Mouse (Mus musculus) monocyte, adult 59 days (primary cell): ENCODE data around the gene Olfr1126. TPM values are rescaled to one million over a fixed set of nuclear protein-coding genes. Genes with fewer than 3 reads are reported as not detected.

Experiments used
- total RNA-seq, 2 experiments: library from RNA; stranded (reverse); gene quantifications; one replicate each; pipeline ENCODE4 v1.2.4; 2023

Olfr1126 gene
- total RNA-seq, result not detected

DNA sequence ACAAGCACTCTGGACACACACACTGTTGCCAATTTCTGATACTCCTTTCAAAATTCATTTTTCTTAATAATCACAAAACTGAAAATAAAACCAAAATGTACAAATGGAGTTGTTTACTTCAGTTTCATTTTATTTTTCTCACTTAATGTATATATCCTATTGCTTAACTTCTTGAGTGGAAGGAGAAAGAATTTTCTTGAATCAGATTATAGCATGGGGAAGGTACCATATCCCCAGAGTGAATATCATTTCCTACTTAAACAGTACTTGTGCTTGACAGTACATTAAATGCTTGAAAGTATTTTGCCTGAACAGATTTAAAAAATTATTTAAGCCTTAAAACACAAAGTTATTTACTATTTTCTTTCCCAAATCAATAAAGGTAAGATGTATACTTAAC is at the start of gene Olfr1126:
TSS of gene Olfr1126 (plus strand) at position 301 of the 400 bp plus-strand sequence.

DNA sequence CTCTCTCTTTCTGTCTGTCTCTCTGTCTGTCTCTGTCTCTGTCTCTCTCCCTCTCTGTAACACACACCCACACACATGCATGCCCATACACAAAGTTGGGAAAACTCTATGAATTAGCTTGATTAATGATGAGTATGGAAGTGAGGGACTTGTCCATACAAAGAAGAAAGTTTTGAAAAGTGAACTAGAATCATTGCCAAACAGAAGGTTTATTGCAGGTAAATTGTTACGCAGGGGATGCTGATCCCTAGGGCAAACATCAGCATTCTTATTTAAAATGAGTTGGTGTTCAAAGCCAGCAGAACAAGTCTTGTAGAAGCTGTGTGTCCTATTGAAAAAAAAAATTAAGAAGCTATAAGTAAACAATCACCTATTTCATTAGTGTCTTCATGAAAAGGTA is 37.4 kb upstream of the Olfr1126 start, which contains the start of gene Olfr1123:
TSS of gene Olfr1123 (plus strand) at position 301 of the 400 bp plus-strand sequence.

DNA sequence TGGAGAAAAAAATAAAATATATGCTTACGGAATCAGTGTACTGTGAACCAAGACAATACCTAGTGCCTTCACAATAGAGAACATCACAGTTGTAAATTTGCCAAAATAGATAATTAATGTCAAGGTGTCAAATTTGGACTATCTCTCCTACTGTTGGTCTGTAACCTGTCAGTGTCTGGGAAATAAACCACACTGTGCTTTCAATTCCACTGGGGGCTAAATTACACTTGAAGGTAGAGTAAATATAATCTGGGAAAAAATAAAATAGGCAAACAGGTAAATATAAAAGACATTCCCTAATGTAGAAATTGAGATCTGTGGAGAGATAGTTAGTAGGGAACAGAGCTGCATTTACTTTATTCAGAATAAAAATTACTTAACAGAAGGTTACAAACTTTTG is 23.8 kb upstream of the Olfr1126 start, which contains the start of gene Olfr1124:
TSS of gene Olfr1124 (plus strand) at position 301 of the 400 bp plus-strand sequence.

DNA sequence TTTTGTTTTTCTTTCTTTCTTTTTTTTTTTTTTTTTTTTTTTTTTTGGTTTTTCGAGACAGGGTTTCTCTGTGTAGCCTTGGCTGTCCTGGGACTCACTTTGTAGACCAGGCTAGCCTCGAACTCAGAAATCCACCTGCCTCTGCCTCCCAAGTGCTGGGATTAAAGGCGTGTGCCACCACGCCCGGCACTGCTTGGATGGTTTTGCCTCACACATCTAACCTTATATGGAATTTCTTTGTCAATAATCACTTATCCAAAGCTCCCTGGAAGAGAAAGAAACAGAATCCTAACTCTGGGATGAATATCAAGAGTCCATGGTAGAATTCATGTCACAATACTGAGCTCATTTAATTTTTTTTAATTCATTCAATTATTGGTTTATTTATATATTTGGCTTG is 43.2 kb downstream of the Olfr1126 start, which contains the start of gene Pramel7:
TSS of gene Pramel7 (minus strand) at position 101 of the 400 bp plus-strand sequence.

DNA sequence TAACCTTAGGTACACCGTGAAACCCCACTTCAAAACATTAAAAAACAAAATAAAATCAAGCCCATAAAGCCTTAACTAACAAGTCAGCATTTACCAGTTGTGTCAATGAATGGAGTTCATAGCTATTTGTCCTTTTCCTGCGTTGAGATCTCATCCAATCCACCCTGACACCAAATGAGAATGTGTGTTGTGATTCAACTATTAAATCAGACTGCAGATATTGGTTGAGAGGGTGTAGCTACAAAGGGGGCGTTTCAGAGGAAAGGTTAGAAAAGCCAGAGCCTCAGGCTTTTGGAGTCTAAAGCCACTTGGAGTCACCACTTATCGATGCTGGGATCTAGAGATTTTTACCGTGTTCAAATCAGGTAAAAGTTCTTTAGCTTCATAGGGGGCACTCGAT is 52.5 kb downstream of the Olfr1126 start, which contains the start of gene Pramel6:
TSS of gene Pramel6 (plus strand) at position 301 of the 400 bp plus-strand sequence.

Other genes with a start within 250 kb of the Olfr1126 start
- gene Olfr1113, start 245.0 kb upstream of the Olfr1126 start, total RNA-seq, result not detected
- not detected for gene Olfr1115, start 205.9 kb upstream of the Olfr1126 start, total RNA-seq
- not detected for gene Olfr1116, start 186.4 kb upstream of the Olfr1126 start, total RNA-seq
- not detected for gene Olfr1118, start 146.4 kb upstream of the Olfr1126 start, total RNA-seq
- not detected for gene Olfr1120, start 99.1 kb upstream of the Olfr1126 start, total RNA-seq
- gene Olfr1121, start 84.1 kb upstream of the Olfr1126 start, total RNA-seq, result not detected
- under 1 TPM in 1 of 2 experiments, not detected in 1; 0.29 TPM for gene Olfr1122, start 68.1 kb upstream of the Olfr1126 start, total RNA-seq
- gene Olfr1123, start 37.3 kb upstream of the Olfr1126 start, total RNA-seq, result not detected
- gene Olfr1124, start 23.7 kb upstream of the Olfr1126 start, total RNA-seq, result not detected
- not detected for gene Pramel7, start 43.1 kb downstream of the Olfr1126 start, total RNA-seq
- not detected for gene Pramel6, start 52.6 kb downstream of the Olfr1126 start, total RNA-seq
- gene Olfr153, start 77.8 kb downstream of the Olfr1126 start, total RNA-seq, result not detected
- not detected for gene Olfr1128, start 91.6 kb downstream of the Olfr1126 start, total RNA-seq
- not detected for gene Olfr1129, start 119.9 kb downstream of the Olfr1126 start, total RNA-seq
- not detected for gene Olfr1130, start 152.2 kb downstream of the Olfr1126 start, total RNA-seq
- not detected for gene Olfr1131, start 173.1 kb downstream of the Olfr1126 start, total RNA-seq
- gene Olfr1132, start 183.6 kb downstream of the Olfr1126 start, total RNA-seq, result not detected
- not detected for gene Olfr1133, start 193.4 kb downstream of the Olfr1126 start, total RNA-seq
- gene Olfr1134, start 204.5 kb downstream of the Olfr1126 start, total RNA-seq, result not detected
- gene Olfr1135, start 219.7 kb downstream of the Olfr1126 start, total RNA-seq, result not detected
- not detected for gene Olfr1136, start 240.0 kb downstream of the Olfr1126 start, total RNA-seq